Mouse (Mus musculus): Measurements from ENCODE around the gene Mpp3. TPM values are rescaled to one million over a fixed set of nuclear protein-coding genes. Genes with fewer than 3 reads are reported as not detected.

The Mpp3 gene
- polyA plus RNA-seq, 1 experiment from 2014 or later: 56.2 TPM

GRCm38 (mm10) chr11:102024875-102025274 lies 3.4 kb downstream of the Mpp3 start:
- H3K4me2 ChIP-seq: peak overlapping the region; percentile 63
- ATAC-seq (ENCODE audit: low FRiP score, low read depth): no peak
- H3K4me3 ChIP-seq: 0 out of 2 replicates have a peak overlapping the region, but pooled peaks have one; percentile 69
- peaks cover 8% of the 10 kb centered on the region; the same call in 1 of the 2 replicates for H3K36me3 ChIP-seq
- H3K9ac ChIP-seq: peak overlapping the region; percentile 23; the same call in 1 of the 2 replicates
- H3K9me3 ChIP-seq: no peaks in the 10 kb centered on the region
- peaks cover 32% of the 10 kb centered on the region for H3K4me1 ChIP-seq (replicated peaks)
- no peak overlapping the region for H3K27ac ChIP-seq (replicated peaks)
- 81% methylated on average over 4 of the region's 4 CpGs for WGBS
- H3K27me3 ChIP-seq: no peaks in the 10 kb centered on the region

- 86% methylated on average over 6 of the region's 6 CpGs for WGBS
- no peak overlapping the region for H3K9ac ChIP-seq
These were observed 4.0 kb downstream of the Mpp3 start for GRCm38 (mm10) chr11:102024084-102024758.

GRCm38 (mm10) chr11:102023406-102023805 lies 4.9 kb downstream of the Mpp3 start:
- no peaks in the 10 kb centered on the region for H3K27me3 ChIP-seq
- H3K4me3 ChIP-seq: no peak overlapping the region
- no peak for ATAC-seq (ENCODE audit: low FRiP score, low read depth)
- no peak overlapping the region for H3K27ac ChIP-seq (replicated peaks)
- no peak overlapping the region for H3K9ac ChIP-seq
- 70% methylated on average over 12 of the region's 13 CpGs for WGBS
- no peaks in the 10 kb centered on the region for H3K9me3 ChIP-seq
- no peak overlapping the region for H3K4me2 ChIP-seq
- peaks cover 32% of the 10 kb centered on the region for H3K4me1 ChIP-seq (replicated peaks)
- H3K36me3 ChIP-seq: peaks cover 8% of the 10 kb centered on the region; the same call in 1 of the 2 replicates

More at GRCm38 (mm10) chr11:102024084-102024758, 4.0 kb downstream of the Mpp3 start:
- no peak for ATAC-seq (ENCODE audit: low FRiP score, low read depth)
- no peak overlapping the region for H3K27ac ChIP-seq (replicated peaks)
- H3K4me1 ChIP-seq (replicated peaks): peaks cover 32% of the 10 kb centered on the region
- no peaks in the 10 kb centered on the region for H3K9me3 ChIP-seq
- H3K4me2 ChIP-seq: peak overlapping the region; percentile 63; the same call in 1 of the 2 replicates
- H3K27me3 ChIP-seq: no peaks in the 10 kb centered on the region
- peaks cover 8% of the 10 kb centered on the region; the same call in 1 of the 2 replicates for H3K36me3 ChIP-seq
- no peak overlapping the region for H3K4me3 ChIP-seq

- no peaks in the 10 kb centered on the region for H3K9me3 ChIP-seq
- H3K27me3 ChIP-seq: no peaks in the 10 kb centered on the region
- H3K4me1 ChIP-seq (replicated peaks): peaks cover 19% of the 10 kb centered on the region
- no peak overlapping the region for H3K9ac ChIP-seq
- ATAC-seq (ENCODE audit: low FRiP score, low read depth): no peak
- WGBS: 81% methylated on average over 5 of the region's 5 CpGs
- H3K36me3 ChIP-seq: peaks cover 17% of the 10 kb centered on the region; the same call in 1 of the 2 replicates
- H3K27ac ChIP-seq (replicated peaks): no peak overlapping the region
- no peak overlapping the region for H3K4me2 ChIP-seq
- no peak overlapping the region for H3K4me3 ChIP-seq
These were observed 7.1 kb downstream of the Mpp3 start for GRCm38 (mm10) chr11:102021196-102021595.

- H3K9ac ChIP-seq: no peak overlapping the region
- 66% methylated on average over 9 of the region's 9 CpGs for whole genome bisulfite sequencing
- no peaks in the 10 kb centered on the region for H3K27me3 ChIP-seq
- no peaks in the 10 kb centered on the region for H3K9me3 ChIP-seq
- H3K36me3 ChIP-seq: peaks cover 25% of the 10 kb centered on the region
- H3K4me3 ChIP-seq: no peak overlapping the region
- H3K4me2 ChIP-seq: no peak overlapping the region
- no peak for ATAC-seq (ENCODE audit: low FRiP score, low read depth)
- no peak overlapping the region for H3K27ac ChIP-seq (replicated peaks)
- H3K4me1 ChIP-seq (replicated peaks): peaks cover 5% of the 10 kb centered on the region
These were observed 8.5 kb downstream of the Mpp3 start for GRCm38 (mm10) chr11:102019736-102020135.

- no peak for ATAC-seq (ENCODE audit: low FRiP score, low read depth)
- no peak overlapping the region for H3K4me3 ChIP-seq
- peaks cover 37% of the 10 kb centered on the region for H3K36me3 ChIP-seq
- H3K27me3 ChIP-seq: no peaks in the 10 kb centered on the region
- no peak overlapping the region for H3K4me2 ChIP-seq
- 86% methylated on average over 1 of the region's 1 CpGs for WGBS
- no peaks in the 10 kb centered on the region for H3K9me3 ChIP-seq
- H3K9ac ChIP-seq: no peak overlapping the region
- H3K4me1 ChIP-seq (replicated peaks): no peaks in the 10 kb centered on the region
- H3K27ac ChIP-seq (replicated peaks): no peak overlapping the region
These were observed 12.1 kb downstream of the Mpp3 start for GRCm38 (mm10) chr11:102016136-102016535.

GRCm38 (mm10) chr11:102015472-102015871 lies 12.8 kb downstream of the Mpp3 start:
- Histone ChIP-seq H3K36me3 (peaks cover 43% of the 10 kb centered on the region), H3K4me2 (no peak overlapping the region), H3K4me3 (no peak overlapping the region), H3K4me1 (replicated peaks) (peaks cover 6% of the 10 kb centered on the region), H3K27ac (replicated peaks) (no peak overlapping the region), H3K27me3 (no peaks in the 10 kb centered on the region), H3K9ac (no peak overlapping the region), H3K9me3 (no peaks in the 10 kb centered on the region)
- 54% methylated on average over 6 of the region's 6 CpGs for WGBS
- ATAC-seq (ENCODE audit: low FRiP score, low read depth): no peak

- 83% methylated on average over 8 of the region's 8 CpGs for WGBS
- ATAC-seq (ENCODE audit: low FRiP score, low read depth): no peak
- no peaks in the 10 kb centered on the region for H3K9me3 ChIP-seq
- no peak overlapping the region for H3K27ac ChIP-seq (replicated peaks)
- peaks cover 55% of the 10 kb centered on the region for H3K36me3 ChIP-seq
- no peak overlapping the region for H3K4me3 ChIP-seq
- H3K4me2 ChIP-seq: no peak overlapping the region
- no peaks in the 10 kb centered on the region for H3K27me3 ChIP-seq
- H3K4me1 ChIP-seq (replicated peaks): peaks cover 20% of the 10 kb centered on the region
- H3K9ac ChIP-seq: no peak overlapping the region
These were observed 15.1 kb downstream of the Mpp3 start for GRCm38 (mm10) chr11:102013201-102013600.

- H3K27ac ChIP-seq (replicated peaks): no peak overlapping the region
- H3K4me1 ChIP-seq (replicated peaks): peaks cover 20% of the 10 kb centered on the region
- H3K4me2 ChIP-seq: no peak overlapping the region
- H3K4me3 ChIP-seq: no peak overlapping the region
- H3K36me3 ChIP-seq: peaks cover 60% of the 10 kb centered on the region
- 74% methylated on average over 8 of the region's 8 CpGs for WGBS
- no peak overlapping the region for H3K9ac ChIP-seq
- ATAC-seq (ENCODE audit: low FRiP score, low read depth): no peak
- H3K9me3 ChIP-seq: no peaks in the 10 kb centered on the region
- no peaks in the 10 kb centered on the region for H3K27me3 ChIP-seq
These were observed 16.8 kb downstream of the Mpp3 start for GRCm38 (mm10) chr11:102011510-102011909.

GRCm38 (mm10) chr11:102010140-102010539 lies 18.1 kb downstream of the Mpp3 start:
- H3K9ac ChIP-seq: no peak overlapping the region
- H3K4me3 ChIP-seq: no peak overlapping the region
- peak overlapping the region; percentile 66 for H3K27ac ChIP-seq (replicated peaks)
- H3K27me3 ChIP-seq: no peaks in the 10 kb centered on the region
- WGBS: 33% methylated on average over 13 of the region's 13 CpGs
- peaks cover 55% of the 10 kb centered on the region for H3K36me3 ChIP-seq
- peak; percentile 81 for ATAC-seq (ENCODE audit: low FRiP score, low read depth)
- no peak overlapping the region for H3K4me2 ChIP-seq
- peaks cover 20% of the 10 kb centered on the region for H3K4me1 ChIP-seq (replicated peaks)
- no peaks in the 10 kb centered on the region for H3K9me3 ChIP-seq

- WGBS: 77% methylated on average over 15 of the region's 15 CpGs
- ATAC-seq (ENCODE audit: low FRiP score, low read depth): no peak
These were observed 19.2 kb downstream of the Mpp3 start for GRCm38 (mm10) chr11:102008954-102009637.

GRCm38 (mm10) chr11:102008372-102008771 lies 19.9 kb downstream of the Mpp3 start:
- H3K36me3 ChIP-seq: peaks cover 52% of the 10 kb centered on the region
- peaks cover 20% of the 10 kb centered on the region for H3K4me1 ChIP-seq (replicated peaks)
- no peak overlapping the region for H3K9ac ChIP-seq
- no peak overlapping the region for H3K4me3 ChIP-seq
- H3K9me3 ChIP-seq: no peaks in the 10 kb centered on the region
- no peak for ATAC-seq (ENCODE audit: low FRiP score, low read depth)
- no peaks in the 10 kb centered on the region for H3K27me3 ChIP-seq
- H3K27ac ChIP-seq (replicated peaks): no peak overlapping the region
- H3K4me2 ChIP-seq: no peak overlapping the region
- 96% methylated on average over 8 of the region's 8 CpGs for WGBS

More at GRCm38 (mm10) chr11:102008954-102009637, 19.2 kb downstream of the Mpp3 start:
- Histone ChIP-seq H3K27me3 (no peaks in the 10 kb centered on the region), H3K27ac (replicated peaks) (peak overlapping the region; percentile 66), H3K36me3 (peaks cover 52% of the 10 kb centered on the region), H3K4me3 (no peak overlapping the region), H3K4me1 (replicated peaks) (peaks cover 20% of the 10 kb centered on the region), H3K9ac (no peak overlapping the region), H3K9me3 (no peaks in the 10 kb centered on the region), H3K4me2 (no peak overlapping the region)
